Comparison of ENCODE assay signal across 11 mouse cellular contexts in genomic region chr9:32508118-32508517, GRCm38 (mm10). TPM values are rescaled to one million over a fixed set of nuclear protein-coding genes. Genes with fewer than 3 reads are reported as not detected.
DNase-seq lines count a peak whose midpoint lies in the region; ATAC-seq and TF ChIP-seq lines count a peak whose summit lies in the region.
"Had no signal": no experiment of that assay in that cellular context is flagged by ENCODE, and none has a peak within 500 bp of the region (broad histone marks: within the 10 kb centered on the region; RNA-seq: fewer than 3 reads in every experiment).

No protein-coding gene starts in this region.

- TF ChIP-seq POLR2A in bone marrow, adult 2 months (IDR thresholded peaks at IDR 0.05; ENCODE audit: borderline replicate concordance, control insufficient read depth, low read depth, low read length) = no peak

- H3K27ac ChIP-seq in layer of hippocampus, adult 2 months = peak overlapping the region; percentile 23; the same call in 1 of the 2 replicates
- peak overlapping the region; percentile 78; the same call in 1 of the 2 replicates for H3K27ac ChIP-seq in bone marrow, adult 2 months (ENCODE audit: control insufficient read depth, insufficient read depth, low read depth, low read length, poor library complexity)
- no peak overlapping the region for H3K27ac ChIP-seq in embryonic facial prominence, embryonic 11.5 days (replicated peaks; ENCODE audit: low read depth, low read length)
- peak overlapping the region; percentile 58; the same call in 1 of the 2 replicates for H3K27ac ChIP-seq in liver, embryonic 13.5 days
- H3K27ac ChIP-seq: midbrain, embryonic 13.5 days had no signal

- H3K9ac ChIP-seq in embryonic facial prominence, embryonic 11.5 days (replicated peaks; ENCODE audit: low read length) = no peak overlapping the region
- H3K9ac ChIP-seq in liver, embryonic 13.5 days = no peak overlapping the region
- H3K9ac ChIP-seq: midbrain, embryonic 13.5 days had no signal

- no peaks in the 10 kb centered on the region for H3K9me3 ChIP-seq in embryonic facial prominence, embryonic 11.5 days (replicated peaks; ENCODE audit: control insufficient read depth, low read length)
- no peaks in the 10 kb centered on the region for H3K9me3 ChIP-seq in liver, embryonic 13.5 days (replicated peaks)
- H3K9me3 ChIP-seq: midbrain, embryonic 13.5 days had no signal

- no peaks in the 10 kb centered on the region for H3K27me3 ChIP-seq in embryonic facial prominence, embryonic 11.5 days (ENCODE audit: control insufficient read depth, insufficient read depth, low read length)
- peaks cover 20% of the 10 kb centered on the region for H3K27me3 ChIP-seq in liver, embryonic 13.5 days
- H3K27me3 ChIP-seq: midbrain, embryonic 13.5 days had no signal

- H3K36me3 ChIP-seq in embryonic facial prominence, embryonic 11.5 days (replicated peaks; ENCODE audit: control insufficient read depth, insufficient read depth, low read depth, low read length) = no peaks in the 10 kb centered on the region
- no peaks in the 10 kb centered on the region for H3K36me3 ChIP-seq in liver, embryonic 13.5 days
- H3K36me3 ChIP-seq: G1E; midbrain, embryonic 13.5 days had no signal

- DNase-seq in layer of hippocampus, adult 2 months (ENCODE audit: low spot score in 2 of 2) = no peak
- no peak for DNase-seq in layer of hippocampus, adult 11-12 months (ENCODE audit: low spot score)
- peak; percentile 66 for DNase-seq in embryonic facial prominence, embryonic 11.5 days (ENCODE audit: low spot score)
- DNase-seq in liver, embryonic 13.5 days = no peak
- no peak for DNase-seq in embryo, embryonic 10.5 days (ENCODE audit: low spot score)
- DNase-seq in gastrocnemius, postnatal 36 days = no peak
- DNase-seq in retina, embryonic 14.5 days (ENCODE audit: low spot score) = no peak
- DNase-seq: cerebellum, adult 11 months had no signal

- 0 out of 2 replicates have a peak, but pooled peaks have one; percentile 67 for ATAC-seq in embryonic facial prominence, embryonic 11.5 days (replicated peaks; ENCODE audit: insufficient number of reproducible peaks, low FRiP score, low TSS enrichment, low read depth)
- ATAC-seq in liver, embryonic 13.5 days (ENCODE audit: low read depth) = no peak
- ATAC-seq: midbrain, embryonic 13.5 days had no signal

- H3K4me1 ChIP-seq in bone marrow, adult 2 months (ENCODE audit: control insufficient read depth, insufficient read depth, low read length) = peaks cover 26% of the 10 kb centered on the region
- peaks cover 15% of the 10 kb centered on the region for H3K4me1 ChIP-seq in embryonic facial prominence, embryonic 11.5 days (ENCODE audit: control insufficient read depth, insufficient read depth, low read length)
- peaks cover 75% of the 10 kb centered on the region for H3K4me1 ChIP-seq in liver, embryonic 13.5 days (replicated peaks)

- no peak overlapping the region for H3K4me3 ChIP-seq in layer of hippocampus, adult 2 months
- H3K4me3 ChIP-seq in bone marrow, adult 2 months (replicated peaks; ENCODE audit: control insufficient read depth, low read depth, low read length) = no peak overlapping the region
- H3K4me3 ChIP-seq in embryonic facial prominence, embryonic 11.5 days (ENCODE audit: low read depth, low read length) = no peak overlapping the region
- H3K4me3 ChIP-seq in liver, embryonic 13.5 days (replicated peaks) = no peak overlapping the region
- H3K4me3 ChIP-seq: midbrain, embryonic 13.5 days had no signal

- H3K4me2 ChIP-seq in embryonic facial prominence, embryonic 11.5 days (ENCODE audit: low read depth, low read length) = no peak overlapping the region
- no peak overlapping the region for H3K4me2 ChIP-seq in liver, embryonic 13.5 days
- H3K4me2 ChIP-seq: midbrain, embryonic 13.5 days had no signal

- TF ChIP-seq CTCF in layer of hippocampus, adult 2 months (conservative IDR thresholded peaks at IDR 0.05) = no peak
- TF ChIP-seq CTCF in bone marrow, adult 2 months (IDR thresholded peaks at IDR 0.05; ENCODE audit: control insufficient read depth, insufficient read depth, low read length) = no peak

- intact Hi-C loops in gastrocnemius, postnatal 36 days (cut with DNase I) = no loop called here

- WGBS in bone marrow, adult 2 months = 16% methylated on average over 8 of the region's 8 CpGs
- 39% methylated on average over 8 of the region's 8 CpGs for WGBS in embryonic facial prominence, embryonic 11.5 days
- 50% methylated on average over 8 of the region's 8 CpGs for WGBS in liver, embryonic 13.5 days (ENCODE audit: insufficient replicate concordance)

RNA-seq across cellular contexts. Expression of gene Fli1, which starts 34.5 kb away (rescaled TPM):
- total RNA-seq in layer of hippocampus, adult 2 months (2021) = 1 to 10 TPM; 4.0 to 4.3 TPM
- 17.4 and 33.9 TPM in 2 replicates for polyA plus RNA-seq in bone marrow, adult 2 months (2011; ENCODE audit: insufficient read depth, insufficient read length, low replicate concordance, missing spikeins)
- 42.1 and 48.0 TPM in 2 replicates for polyA plus RNA-seq in embryonic facial prominence, embryonic 11.5 days (2014; fragmentation: Nextera tagmentation; extraction: Ambion mirVana)
- 9.1 and 13.2 TPM in 2 replicates for polyA plus RNA-seq in liver, embryonic 13.5 days (2015; fragmentation: Nextera tagmentation; extraction: Ambion mirVana)
- 1 to 10 TPM; 6.8 to 9.1 TPM for total RNA-seq in gastrocnemius, postnatal 36 days (2021)
